Mouse (Mus musculus) retina, embryonic 14.5 days (tissue): Measurements from ENCODE around the gene Cbfa2t3.

Experiments
- DNase-seq: peaks from one replicate; pipeline ENCODE4 v3.0.0-alpha.2; 2015; ENCODE audit warnings: low spot score

The Cbfa2t3 gene

DNA sequence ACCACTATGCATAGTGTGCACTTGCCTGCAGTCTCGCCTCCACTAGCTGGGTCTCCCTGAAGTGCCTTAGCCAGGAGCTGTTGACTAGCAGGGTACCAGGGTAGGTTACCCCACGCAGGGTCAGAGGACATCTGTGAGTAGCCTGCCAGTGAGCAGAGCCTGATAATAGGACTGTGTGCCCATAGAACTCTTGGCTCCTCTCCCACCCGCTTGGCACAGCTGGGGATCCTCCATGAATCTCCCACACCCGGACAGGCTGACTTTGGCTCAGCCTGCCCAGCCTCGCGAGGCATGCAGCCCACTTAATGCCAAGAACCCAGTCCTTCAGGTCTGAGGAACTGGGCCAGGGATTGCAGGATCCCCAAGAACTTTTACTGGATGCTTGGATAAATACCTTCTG is 7.9 kb downstream of the Cbfa2t3 start:
- DNase-seq = no peak

DNA sequence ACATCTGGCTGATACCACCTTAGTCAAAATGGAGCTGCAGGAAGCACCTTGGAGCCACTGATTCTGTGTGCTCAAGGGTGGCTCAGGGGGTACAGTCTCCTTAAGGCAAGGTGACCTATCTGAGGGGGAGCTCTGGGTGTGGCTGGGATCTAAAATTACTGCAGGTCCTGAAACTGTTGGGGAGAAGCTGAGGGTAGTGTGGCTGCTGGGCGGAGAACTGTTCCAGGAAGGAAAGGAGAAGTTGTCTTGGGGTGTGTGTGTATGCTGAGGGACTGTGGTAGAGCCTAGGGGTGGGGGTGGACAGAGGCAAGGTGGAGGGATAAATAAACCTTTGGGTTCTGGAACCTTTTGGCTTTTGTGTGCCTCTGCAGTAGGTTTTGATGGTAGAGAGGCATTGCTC is 9.6 kb downstream of the Cbfa2t3 start:
- no peak for DNase-seq

DNA sequence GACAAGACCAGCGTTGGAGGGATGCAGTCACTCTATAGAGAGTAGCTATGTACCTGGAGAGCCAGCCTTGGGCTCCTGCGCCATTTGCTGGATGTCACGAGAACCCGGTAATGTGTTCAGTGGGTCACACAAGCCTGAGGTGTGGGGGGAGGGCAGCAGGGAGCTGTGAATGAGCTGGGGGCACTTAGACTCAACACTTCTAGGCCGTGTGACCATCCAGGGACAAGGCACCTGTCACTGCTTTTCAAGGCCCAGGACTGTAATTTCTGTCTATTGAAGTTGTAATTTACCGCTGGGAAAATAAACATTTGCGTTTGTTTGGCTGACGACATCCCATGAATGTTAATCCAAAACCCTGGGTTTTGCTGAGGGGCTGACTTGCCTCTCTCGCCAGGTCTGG is 12.0 kb downstream of the Cbfa2t3 start:
- no peak for DNase-seq

DNA sequence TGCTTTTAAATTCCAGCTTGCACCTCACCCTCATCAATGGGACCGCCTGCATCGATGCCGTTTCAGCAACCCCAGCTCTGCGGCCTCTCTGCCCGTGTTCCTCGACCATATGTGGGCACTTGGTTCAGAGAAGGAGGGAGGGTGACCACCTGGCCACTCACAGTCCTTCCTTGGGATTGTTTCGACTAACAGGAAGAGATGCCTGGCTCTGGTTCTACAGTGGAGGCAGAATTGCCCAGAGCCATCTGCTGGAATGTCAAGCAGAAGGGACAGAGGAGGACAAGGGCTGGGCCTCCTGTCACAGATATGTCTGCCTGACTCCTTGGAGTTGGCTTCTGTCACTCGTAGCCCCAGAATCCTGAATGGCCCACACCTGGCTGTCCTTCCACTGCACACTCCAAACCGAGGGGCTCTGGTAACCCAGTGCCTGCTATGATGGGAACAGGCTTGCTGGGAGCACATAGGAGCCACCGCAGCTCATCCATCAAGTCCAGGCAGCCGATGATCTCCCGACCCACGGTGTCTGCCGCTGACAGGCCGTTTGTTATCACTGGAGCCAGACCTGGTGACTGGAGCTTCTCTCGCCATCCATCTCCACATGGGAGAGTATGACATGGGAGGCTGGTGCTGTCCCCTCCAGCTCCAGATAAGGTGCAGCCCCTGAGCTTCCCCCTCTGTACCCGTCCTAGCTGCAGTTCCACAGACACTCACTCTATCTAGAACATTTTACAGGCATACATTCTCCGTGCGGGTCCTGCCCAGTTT is 13.6 kb downstream of the Cbfa2t3 start:
- DNase-seq = no peak

DNA sequence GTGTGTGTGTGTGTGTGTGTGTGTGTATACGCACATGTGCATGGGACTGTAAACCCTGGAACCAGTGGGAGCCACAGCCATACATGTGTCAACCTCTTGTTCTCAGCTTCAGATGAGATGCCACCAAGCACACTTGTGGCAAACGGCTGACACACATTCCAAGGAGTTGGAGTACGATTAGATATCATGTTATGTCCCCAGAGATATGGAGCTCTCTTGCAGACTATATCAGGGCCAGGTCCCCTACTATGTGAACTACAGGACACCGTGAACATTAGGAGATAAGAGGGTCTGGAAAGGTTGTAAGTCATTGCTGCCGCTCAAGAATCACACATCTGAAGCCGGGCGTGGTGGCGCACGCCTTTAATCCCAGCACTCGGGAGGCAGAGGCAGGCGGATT is 16.1 kb downstream of the Cbfa2t3 start:
- no peak for DNase-seq

DNA sequence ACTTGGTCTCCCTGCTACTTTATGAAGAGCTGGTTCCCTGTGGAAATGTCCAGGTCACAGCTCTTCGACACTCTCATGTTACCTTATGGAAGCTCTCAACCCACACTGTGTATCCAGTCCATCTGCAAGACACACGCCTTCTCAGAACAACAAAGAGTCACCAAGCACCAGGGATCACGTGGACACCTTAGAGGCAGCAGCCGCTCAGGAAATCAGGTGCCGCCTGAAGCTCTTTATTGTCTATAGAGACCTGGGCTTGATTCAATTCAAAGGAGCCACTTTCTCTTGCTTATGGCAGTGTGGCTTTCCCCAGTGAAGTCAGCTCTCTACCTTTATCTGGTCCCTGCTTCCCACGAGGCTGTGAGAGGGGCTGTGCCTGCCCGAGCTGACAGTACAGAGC is 18.7 kb downstream of the Cbfa2t3 start:
- no peak for DNase-seq

DNA sequence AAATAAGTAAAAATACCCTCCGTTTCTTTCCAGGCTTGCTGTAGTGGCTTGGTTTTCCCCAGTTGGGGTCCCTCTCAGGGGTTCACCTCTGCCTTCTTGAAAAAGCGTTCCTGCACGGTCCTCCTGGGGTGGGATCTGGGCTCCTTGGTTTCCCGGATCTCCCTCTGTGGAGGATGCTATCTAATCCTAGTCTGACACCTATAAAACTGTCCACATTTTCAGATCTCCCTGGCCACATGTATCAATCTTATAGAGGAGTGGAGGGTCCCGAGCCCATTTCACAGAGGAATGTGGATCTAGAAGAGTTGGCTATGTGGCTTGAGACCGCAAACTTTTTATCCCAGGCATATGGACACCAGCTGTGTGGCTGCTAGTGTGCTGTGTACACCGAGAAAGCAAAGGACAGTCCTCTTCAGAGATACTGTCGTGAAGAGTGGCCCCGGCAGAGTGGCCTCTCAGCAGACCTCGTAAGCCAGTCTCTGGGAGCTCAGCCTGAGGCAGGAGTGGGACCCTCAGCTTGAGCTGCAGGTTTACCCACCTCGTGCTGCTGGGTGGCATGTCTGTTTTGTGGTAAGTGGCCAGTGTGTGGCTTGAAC is 19.5 kb downstream of the Cbfa2t3 start:
- no peak for DNase-seq

DNA sequence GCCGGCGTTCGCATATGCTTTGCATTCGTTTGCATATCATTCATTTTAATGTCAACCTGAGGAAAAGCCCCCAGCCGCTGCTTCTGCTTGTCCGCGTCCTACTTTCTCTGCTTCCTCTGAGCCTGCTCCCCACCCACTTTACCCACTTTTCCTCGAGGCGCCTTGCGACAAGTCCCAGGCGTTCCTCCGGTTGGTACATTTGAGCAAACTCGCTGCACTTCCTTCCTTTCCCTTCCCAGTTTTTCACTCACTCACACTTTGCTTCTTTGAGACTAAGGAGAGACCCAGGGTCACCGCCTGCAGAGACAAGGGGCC is 20.1 kb downstream of the Cbfa2t3 start:
- DNase-seq = no peak

DNA sequence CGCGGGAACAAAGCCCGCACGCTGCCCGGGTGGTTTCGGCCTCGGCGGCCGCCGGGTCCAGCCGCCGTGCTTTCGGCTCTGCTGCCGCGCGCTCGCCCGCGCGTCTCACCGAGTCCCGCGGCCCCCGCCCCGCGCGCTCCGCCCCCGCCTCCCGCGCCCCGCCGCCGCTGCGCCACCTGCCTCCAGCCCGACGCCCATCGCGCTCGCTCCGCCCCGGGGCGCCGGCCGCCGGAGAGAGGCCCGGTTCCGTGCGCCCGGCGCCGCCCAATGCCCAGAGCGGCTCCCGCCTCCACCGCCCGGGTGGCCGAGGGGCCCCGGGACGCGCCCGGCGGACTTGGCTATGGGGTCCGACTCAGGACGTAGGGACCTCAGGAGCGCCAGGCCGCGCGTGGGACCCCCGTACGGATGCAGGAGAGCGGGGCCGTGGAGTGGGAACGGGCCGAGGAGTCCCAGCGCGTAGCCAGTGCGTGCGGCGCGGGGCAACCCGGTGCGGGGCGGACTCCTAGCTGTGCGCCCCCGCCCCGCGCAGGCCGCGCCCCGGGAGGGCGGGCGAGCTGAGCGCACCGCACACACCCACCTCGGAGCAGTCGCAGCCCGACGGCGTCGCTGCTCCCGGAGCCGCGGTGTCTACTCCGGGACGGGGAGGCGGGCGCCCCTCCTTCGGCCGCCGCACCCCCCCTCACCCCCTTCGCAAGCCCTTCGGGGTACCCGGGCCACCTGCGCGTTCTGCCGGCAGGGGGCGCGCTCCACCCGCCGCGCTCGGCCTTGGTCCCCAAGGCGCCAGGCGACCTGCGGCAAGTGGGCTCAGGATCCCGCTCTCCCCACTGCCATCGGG is 20.6 kb downstream of the Cbfa2t3 start:
- peak; percentile 80 for DNase-seq

DNA sequence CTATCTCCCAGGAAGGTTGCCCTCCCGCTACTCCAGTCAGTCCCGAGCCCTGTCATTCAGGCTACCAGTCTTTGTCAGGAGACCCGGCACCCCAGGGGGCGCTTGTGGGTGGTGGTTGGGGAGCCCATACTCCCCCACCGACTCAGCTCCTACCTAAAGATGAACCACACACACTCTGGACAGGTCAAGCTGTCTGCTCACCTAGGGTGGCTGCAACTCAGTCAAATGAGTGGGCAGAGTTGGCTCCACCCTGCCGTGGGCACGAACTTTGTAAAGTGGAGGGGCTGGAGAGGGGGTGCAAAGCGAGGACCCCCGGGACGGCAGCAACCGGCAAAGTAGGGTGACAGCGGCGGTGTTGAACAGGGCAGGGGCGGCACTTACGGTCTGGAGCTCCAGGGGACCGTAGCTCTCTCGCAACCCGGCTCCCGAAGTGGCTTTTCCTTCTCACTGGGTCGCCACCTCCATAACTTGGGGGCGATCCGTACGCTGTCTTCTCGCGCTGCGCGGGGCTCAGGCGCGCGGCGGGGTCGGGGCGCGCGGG is 21.4 kb downstream of the Cbfa2t3 start:
- no peak for DNase-seq

DNA sequence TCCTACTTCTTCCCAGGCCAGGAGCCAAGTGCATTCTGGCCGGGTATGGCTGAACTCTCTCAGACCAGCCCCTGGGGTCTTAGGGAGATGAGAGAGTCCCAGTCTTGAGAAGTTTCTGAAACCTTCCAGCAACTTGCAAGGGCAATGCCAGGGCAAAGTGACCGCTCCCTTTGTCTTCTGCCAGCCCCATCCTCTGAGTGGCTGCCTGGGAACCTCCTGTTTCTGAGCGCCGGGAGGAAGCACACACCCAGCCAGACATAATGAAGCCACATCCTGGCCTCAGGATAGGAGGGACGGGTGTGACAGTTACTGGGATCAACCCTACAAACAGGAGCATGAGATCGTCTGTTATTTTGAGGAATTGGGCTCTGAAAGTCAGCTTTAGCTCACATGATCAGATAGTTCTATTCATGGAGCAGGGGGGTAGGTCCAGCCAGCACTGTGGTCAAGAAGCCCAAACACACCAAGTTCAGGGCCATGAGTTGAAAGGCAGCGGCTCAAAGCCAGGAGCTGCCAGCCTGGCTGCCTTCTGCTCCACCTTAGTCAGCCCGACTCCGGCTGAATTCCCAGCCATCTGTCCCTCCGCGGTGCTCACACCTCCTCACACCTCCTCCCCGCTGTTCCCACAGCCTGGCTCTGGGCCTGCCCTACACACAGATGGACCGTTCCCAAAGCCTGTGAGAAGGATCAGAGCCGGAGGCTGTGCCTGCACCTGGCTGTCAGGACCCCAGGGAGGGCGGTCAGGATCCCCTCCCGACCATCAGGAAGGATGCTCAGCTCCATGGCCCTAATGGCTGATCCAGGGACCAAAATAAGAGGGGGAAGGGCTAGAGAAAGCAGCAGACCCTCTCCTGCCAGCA is 22.1 kb downstream of the Cbfa2t3 start:
- peak; percentile 60 for DNase-seq

DNA sequence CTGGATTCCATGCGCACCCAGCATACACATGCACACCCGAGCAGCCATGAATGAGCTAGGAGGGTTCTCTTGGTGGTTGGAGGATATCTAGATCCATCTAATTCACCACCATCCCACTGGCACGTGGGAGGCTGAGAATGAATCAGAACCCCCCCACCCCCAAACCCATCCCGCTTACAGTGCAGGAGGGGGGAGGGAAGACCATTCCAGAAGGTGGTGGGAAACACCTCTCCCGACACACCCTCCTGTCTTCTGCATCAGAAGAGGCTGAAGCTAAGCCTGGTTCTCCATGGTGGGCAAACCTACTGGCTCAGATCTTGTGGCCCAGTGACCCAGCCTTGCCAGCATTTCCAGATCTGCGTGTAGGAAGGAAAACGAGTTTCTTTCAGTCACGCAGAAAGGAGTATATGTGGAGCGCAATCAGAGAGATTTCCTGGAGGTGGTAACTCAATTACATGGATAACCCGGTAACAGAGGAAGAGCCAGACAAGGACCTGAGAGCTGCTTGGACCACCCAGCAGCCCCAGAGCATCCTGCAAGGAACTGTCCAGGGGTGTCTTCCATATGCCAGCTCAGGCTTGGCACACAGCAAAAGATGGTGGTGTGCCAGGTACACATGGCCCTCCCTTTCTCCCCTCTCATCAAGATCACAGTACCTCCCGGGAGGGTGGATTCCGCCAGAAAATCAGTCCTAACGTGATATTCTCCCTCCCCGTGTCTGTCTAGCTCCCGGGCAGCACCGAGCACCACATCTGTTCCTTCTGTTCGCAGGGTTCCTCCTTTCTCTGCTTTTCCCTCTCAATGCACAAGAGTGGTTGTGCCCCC is 23.1 kb downstream of the Cbfa2t3 start:
- no peak for DNase-seq

DNA sequence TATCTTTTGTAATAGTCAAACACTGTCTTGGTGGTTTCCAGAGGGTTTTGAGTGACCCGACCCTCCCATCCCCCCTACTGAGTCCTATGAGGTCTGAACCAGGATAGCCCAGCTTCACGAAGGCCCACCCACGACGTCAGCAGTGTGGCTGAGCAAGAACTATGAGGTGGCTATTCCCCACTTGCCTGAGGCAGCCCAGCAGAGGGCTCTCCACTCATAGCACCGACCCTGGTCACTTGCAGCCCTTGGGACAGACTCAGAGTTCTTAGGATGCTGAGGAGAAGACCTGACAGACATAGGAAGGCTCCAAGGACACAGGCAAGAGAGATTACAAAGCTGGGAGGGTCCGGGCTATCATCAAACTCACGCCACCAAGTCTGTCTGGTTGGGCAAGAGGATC is 23.9 kb downstream of the Cbfa2t3 start:
- peak; percentile 38 for DNase-seq

DNA sequence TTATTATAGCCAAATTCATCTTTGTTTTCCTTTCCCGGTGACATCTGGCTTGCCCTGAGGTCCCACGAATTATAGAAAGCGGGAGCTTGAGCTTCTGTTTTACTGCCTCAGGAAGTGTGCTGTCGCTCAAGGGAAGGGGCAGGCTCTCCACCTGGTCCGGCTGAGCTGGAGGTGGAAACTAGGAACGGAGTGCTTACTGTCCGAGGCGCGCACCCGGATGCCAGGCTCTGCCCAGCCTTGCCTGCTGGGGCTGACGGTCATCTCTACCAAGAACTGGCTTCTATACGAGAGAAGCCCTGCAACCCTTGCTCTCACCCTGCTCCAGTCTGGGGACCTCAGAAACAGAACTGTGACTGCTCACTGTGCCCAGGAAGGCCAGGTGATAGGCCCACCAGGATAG is 24.9 kb downstream of the Cbfa2t3 start:
- no peak for DNase-seq

DNA sequence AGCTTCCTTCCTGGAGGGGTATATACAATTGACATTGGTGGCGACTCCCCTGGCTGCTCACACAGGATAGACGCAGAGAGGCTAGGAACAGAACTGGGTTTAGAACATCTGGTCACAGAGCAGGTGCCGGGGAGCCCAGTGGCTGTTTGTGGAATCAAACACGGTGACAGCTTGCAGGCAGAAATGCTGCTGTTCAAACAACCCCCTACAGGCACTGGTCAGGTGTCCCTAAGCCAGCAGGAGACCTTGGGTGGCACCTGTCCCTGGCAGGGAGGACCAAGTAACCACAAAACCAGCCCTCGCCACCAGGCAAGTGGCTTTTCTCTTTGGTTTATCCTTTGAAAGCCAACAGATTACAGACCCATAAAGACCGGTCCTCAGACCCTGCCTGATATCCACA is 27.0 kb downstream of the Cbfa2t3 start:
- DNase-seq = no peak

DNA sequence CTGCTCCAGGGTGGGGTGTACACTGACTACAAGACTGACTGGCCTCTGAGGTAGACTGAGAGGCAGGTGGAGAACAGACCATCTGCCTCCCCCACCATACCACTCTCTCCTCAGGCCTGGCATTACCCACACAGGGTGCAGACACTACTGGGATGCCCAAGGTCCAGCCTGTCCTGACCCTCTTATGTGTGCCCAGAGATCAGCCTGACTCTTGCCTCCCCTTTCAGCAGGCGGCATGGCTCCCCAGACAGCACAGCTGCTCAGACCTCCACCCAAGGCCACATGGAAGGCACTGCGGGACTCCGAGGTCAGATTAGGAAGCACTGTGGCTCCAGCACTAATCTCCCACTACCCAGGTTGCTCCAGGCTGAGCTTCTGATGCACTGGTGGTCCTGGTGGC is 28.2 kb downstream of the Cbfa2t3 start:
- DNase-seq = no peak

DNA sequence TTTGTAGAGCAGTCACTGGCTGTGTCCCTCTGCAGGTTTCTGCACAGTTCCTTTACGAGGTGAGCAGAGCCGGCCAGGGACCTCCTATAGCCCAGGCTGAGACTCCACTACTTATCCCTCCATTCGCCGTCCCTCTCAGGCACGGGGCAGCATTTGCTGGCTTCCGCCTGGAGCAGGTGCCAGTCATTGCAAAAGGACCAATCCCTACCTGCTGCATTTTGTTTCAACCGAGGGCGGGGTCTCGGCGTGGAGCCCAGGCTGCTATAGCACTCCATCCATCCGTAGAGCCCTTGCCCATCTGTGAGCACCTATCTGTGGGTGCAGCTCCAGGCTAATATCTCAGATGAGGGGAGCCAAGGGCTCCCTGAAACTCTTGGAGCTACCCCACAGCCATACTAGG is 28.9 kb downstream of the Cbfa2t3 start:
- no peak for DNase-seq

DNA sequence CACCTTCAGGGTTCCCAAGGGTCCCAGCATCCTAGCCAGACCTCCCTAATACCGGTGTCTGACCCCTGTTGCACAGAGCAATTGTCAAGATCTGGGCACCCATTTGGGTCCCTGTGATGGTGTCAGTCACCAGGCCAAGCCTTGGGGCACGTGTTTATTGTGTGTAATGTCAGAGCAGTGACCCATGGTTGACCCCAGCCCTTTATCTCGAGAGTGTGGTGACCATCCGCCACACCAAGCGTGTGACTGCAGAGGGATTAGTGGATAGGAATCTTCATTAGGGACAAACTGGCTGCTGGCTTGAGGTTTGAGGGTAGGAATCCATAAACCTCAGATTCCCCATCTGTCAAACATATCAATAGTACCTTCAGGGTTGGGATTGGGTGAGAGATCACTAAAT is 29.5 kb downstream of the Cbfa2t3 start:
- DNase-seq = no peak

DNA sequence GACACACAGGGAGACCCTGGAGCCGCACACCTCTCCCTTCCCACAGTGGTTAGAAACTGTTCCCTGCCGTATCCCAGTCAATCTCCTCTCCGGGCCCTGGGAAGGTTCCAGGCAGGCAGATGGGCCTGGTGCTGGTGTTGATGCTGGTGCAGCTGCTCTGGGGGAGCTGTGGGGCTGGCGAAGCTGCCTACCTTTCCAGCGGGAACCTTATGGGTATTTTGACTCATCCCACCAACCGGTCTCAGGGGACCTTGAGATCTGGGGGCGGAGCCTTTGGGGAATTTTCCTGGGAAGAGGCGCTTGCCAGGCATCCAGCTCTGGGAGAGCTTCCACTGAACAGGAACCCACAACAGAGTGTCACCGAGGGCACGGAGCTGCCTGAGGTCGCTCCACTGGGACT is 31.1 kb downstream of the Cbfa2t3 start:
- no peak for DNase-seq

DNA sequence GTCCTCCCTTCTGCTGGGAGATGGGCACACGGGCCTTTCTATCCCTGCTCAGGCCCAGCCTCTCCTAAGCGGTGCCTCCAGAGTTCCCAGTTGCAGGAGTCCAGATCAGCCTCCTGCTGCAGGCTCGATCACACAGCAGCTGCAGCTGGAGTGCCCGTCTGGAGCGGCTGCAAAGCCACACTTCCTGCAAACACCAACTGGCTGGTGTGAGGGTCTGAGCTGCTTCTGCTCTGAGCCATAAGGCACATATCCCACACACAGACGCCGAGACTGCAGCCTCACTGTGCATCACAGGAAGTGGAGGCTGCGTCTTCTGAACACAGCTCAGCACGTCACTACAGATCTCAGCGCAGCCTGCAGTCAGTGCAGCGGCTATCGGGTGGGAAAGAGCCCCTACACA is 32.1 kb downstream of the Cbfa2t3 start:
- DNase-seq = no peak

DNA sequence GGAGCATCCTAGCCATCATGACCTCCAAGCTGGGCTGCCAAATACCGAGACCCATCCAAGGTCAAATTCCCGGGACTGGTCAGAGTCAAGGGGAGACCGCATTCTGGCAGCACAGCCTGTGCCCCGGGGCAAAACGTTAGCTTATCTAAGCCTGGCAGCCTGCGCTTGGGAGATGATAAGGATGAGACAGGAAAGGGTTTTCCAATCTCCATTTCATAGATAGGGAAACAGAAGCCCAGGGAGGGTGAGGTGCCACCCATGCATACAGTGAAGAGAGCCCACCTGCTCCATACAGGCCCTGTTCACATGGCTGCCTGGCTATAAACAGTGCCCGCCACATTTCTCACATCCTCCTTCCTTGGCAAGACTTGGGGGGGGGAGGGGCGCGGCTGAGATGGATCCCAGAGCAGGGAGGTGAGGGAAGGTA is 32.6 kb downstream of the Cbfa2t3 start:
- no peak for DNase-seq
